Mouse (Mus musculus): Measurements from ENCODE around the gene Spi1. TPM values are rescaled to one million over a fixed set of nuclear protein-coding genes. Genes with fewer than 3 reads are reported as not detected.
"Not testable (repeated sequence)": the region's sequence is repeated elsewhere in the genome, so short reads cannot be mapped to it uniquely, and the experiment has no call there.

Gene Spi1
- total RNA-seq, 2 experiments from 2014 or later, result 48.5 to 60.5 TPM

DNA sequence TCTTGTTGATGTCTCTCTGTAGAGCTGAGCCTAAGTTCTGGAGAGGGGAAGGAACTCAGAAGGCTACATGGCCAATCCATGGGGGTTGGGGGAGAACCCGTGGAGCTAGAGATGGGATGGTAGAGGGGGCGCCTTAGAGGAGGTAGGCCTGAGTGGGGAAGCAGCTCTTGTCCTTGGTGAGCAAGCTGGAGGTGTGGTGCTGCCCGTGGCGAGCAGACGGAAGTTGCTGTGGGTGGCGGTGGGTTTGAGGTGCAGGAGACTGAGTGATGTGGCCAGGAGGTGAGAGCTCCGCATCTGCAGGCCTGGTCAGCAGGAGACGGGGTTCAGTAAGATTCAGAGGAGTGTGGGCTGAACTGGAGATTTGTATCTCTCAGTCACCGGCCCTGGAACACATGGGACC, 5.3 kb downstream of the Spi1 start:
- ATAC-seq (replicated peaks; ENCODE audit: low FRiP score, poor library complexity, severe bottlenecking), result no peak

- ATAC-seq (replicated peaks; ENCODE audit: low FRiP score, poor library complexity, severe bottlenecking), result no peak
Measured at GRCm38 (mm10) chr2:91088987-91089386, 6.8 kb downstream of the Spi1 start.

GRCm38 (mm10) chr2:91090208-91090607, 8.0 kb downstream of the Spi1 start:
- no peak for ATAC-seq (replicated peaks; ENCODE audit: low FRiP score, poor library complexity, severe bottlenecking)

- no peak for ATAC-seq (replicated peaks; ENCODE audit: low FRiP score, poor library complexity, severe bottlenecking)
Measured at GRCm38 (mm10) chr2:91090827-91091226, 8.6 kb downstream of the Spi1 start.

DNA sequence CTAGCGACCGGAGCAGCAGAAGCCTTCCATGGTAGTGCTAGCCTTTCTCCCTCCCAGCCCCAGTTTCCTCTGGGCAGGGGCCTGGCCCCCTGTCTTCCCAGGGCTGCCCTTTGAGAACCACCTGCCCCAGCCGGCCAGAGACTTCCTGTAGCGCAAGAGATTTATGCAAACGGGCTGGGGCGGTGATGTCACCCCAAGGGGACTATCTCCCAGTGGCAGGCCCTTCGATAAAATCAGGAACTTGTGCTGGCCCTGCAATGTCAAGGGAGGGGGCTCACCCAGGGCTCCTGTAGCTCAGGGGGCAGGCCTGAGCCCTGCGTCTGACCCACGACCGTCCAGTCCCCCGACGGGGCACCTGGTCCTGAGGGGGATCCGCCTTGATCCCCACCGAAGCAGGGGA, 14.3 kb downstream of the Spi1 start:
- no peak for ATAC-seq (replicated peaks; ENCODE audit: low FRiP score, poor library complexity, severe bottlenecking)

GRCm38 (mm10) chr2:91097015-91097414, 14.8 kb downstream of the Spi1 start:
- ATAC-seq (replicated peaks; ENCODE audit: low FRiP score, poor library complexity, severe bottlenecking), result no peak

GRCm38 (mm10) chr2:91098156-91098555, 16.0 kb downstream of the Spi1 start:
- ATAC-seq (replicated peaks; ENCODE audit: low FRiP score, poor library complexity, severe bottlenecking), result no peak

GRCm38 (mm10) chr2:91101124-91101740, 19.0 kb downstream of the Spi1 start:
- peak; percentile 89 for ATAC-seq (replicated peaks; ENCODE audit: low FRiP score, poor library complexity, severe bottlenecking)

DNA sequence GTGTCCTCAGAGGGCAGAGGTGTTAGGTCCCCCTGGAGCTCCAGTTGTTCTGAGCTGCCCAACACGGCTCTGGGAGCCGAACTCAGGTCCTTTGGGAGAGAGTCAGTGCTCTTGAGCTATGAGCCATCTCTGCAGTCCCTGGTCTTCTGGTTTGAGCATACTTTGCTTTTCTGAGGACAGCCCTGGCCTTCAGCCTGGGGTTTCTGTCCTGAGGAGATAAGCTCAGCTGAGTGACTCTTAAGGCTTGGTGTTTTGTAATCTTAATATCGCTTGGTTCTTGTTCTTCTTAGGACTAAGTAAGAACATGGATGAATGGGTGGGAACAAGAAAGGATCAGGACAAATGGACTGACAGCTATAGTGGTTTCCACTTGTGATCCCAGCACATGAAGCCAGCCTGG, 26.0 kb downstream of the Spi1 start:
- no peak for ATAC-seq (replicated peaks; ENCODE audit: low FRiP score, poor library complexity, severe bottlenecking)

DNA sequence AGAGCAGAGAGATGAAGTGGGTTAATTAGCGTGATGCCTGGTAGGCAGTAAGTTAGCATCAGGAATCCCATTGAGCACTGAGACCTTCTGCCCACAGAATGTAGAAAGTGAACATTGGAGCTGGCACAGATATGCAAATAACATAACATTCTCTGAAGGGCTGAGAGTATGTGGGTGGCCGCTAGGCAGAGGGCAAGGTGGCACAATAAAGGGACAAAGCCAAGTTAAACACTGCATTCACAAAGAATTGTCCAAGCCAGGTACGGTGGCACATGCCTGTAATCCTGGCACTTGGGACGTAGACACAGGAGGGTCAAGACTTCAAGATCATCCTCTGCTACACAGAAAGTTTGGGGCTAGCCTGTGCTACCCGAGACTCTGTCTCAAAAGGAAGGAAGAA, 27.1 kb downstream of the Spi1 start:
- no peak for ATAC-seq (replicated peaks; ENCODE audit: low FRiP score, poor library complexity, severe bottlenecking)

DNA sequence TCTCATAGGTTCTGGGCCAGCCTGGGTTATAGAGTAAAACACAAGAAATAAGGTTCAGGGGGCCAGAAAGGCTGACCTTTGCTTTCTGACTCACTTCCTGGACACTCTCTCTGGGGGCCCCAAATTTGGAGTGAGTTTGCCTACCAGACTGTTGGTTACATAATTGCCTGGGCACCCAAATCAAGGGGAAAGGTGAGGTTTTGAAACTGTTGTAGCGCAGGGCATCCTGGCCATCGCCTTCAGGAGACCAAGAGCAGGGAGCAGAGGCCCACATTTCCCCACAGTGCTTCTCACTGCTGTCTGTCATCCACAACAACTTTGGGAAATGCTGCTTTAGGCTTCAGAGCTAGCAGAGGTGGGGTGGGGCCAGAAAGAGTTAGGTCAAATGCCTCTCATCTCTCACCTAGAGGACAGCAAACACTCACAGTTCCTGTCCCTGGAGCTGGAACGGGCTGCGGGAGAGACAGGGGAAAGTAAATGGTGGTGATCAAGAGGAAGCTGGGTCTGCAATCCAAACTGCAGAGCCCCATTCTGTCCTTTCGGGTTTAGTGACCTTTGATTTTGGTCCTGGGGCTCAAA, 27.7 kb downstream of the Spi1 start:
- ATAC-seq (replicated peaks; ENCODE audit: low FRiP score, poor library complexity, severe bottlenecking), result no peak

GRCm38 (mm10) chr2:91110429-91110828, 28.2 kb downstream of the Spi1 start:
- ATAC-seq (replicated peaks; ENCODE audit: low FRiP score, poor library complexity, severe bottlenecking), result no peak

DNA sequence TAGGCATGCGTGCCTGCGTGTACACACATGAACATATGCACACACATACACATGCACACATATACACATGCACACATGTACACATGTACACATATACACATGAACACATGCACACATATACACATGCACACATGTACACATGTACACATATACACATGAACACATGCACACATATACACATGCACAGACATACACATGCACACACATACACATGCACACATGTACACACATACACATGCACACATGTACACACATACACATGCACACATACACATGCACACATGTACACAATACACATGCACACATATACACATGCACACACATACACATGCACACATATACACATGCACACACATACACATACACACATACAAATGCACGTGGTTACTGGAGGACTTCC, 29.6 kb downstream of the Spi1 start:
- ATAC-seq (replicated peaks; ENCODE audit: low FRiP score, poor library complexity, severe bottlenecking), result not testable (repeated sequence)

- no peak for ATAC-seq (replicated peaks; ENCODE audit: low FRiP score, poor library complexity, severe bottlenecking)
Measured at GRCm38 (mm10) chr2:91112491-91112890, 30.3 kb downstream of the Spi1 start.

- ATAC-seq (replicated peaks; ENCODE audit: low FRiP score, poor library complexity, severe bottlenecking), result no peak
Measured at GRCm38 (mm10) chr2:91113334-91113733, 31.1 kb downstream of the Spi1 start.

DNA sequence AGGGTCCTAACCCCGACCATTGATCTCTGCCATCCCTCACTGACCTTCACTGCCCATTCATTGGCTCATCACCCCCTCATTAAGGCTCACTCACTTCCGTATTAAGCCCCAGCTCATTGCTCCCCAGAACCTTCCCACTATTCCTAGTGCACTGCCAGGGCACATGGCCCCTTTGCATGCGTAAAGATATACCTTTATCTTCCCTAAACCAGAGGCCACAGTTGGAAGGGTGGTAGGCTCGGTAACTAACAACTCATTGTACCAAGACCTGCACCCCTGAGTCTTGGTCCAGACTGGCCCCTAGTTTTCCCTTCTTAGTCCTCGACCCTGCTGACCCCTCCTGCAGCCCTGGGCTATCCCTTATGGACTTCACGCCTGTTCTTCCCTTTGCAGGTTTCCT, 31.7 kb downstream of the Spi1 start:
- ATAC-seq (replicated peaks; ENCODE audit: low FRiP score, poor library complexity, severe bottlenecking), result no peak

GRCm38 (mm10) chr2:91114781-91115577, 32.8 kb downstream of the Spi1 start:
- no peak for ATAC-seq (replicated peaks; ENCODE audit: low FRiP score, poor library complexity, severe bottlenecking)

DNA sequence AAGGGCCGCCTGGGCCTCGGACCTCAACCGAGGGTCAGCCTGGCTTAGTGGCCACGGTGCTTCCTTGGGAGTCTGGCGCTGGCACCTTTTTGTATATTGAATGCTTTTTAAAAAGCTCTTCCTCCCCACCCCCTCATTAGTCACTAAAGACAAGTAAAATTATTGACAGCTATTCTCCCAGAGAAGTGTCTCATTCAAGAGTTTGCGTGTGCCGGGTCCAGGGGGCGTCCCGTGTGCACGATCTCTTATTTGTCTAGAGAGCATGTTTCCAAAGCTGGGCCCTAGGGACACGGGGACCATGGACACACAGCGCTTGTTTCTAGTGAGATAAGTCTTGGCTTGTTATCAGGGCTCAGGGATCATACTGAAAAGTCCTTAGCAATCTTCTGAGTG, 33.4 kb downstream of the Spi1 start:
- no peak for ATAC-seq (replicated peaks; ENCODE audit: low FRiP score, poor library complexity, severe bottlenecking)

DNA sequence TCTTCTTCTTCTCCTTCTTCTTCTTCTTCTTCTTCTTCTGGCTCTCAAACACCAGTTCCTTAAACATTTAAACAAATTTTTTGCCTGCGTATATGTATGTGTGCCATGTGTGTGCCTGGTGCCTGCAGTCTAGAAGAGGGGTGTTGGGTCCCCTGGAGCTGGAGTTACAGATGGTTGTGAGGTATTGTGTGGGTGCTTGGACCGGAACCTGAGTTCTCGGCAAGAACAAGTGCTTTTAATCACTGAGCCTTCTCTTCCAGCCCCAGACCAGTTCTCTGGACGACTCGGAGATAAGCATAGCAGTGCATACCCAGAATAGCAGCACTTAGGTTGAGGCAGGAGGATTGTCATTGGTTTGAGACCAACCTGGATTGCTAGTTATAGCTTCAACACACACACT, 34.7 kb downstream of the Spi1 start:
- no peak for ATAC-seq (replicated peaks; ENCODE audit: low FRiP score, poor library complexity, severe bottlenecking)

DNA sequence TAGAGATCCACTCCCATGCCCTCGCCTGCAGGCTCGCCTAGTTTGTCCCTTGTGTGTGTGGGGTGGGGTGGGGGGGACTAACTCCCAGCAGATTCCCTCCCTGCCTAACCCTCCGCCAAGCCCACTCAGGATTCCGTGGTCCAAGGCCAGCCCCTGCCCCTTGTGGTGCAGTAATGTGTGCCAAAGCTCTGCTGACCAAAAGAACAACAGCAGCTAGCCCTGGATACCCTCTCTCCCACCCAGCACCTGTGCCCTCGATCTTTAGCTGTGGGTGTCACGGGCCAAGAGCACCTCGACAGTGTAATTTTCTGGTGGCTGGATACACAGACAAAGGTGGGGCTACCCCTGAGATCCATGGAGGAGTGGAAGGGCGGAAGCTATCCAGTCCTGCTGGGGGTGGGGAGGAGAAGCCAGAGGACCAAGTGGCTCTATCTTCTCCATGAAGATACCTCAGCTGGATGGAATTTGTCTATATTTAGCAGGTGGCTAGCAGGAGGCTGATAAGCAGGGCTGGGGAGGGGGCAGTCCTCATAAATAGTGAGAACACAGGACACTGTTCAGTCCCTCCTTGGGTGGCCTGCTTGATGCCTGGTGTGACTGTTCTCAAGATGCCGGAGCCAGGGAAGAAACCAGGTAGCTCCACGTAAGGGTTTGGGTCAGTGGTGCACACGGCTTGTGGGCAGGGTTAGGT, 35.5 kb downstream of the Spi1 start, which contains the start of gene Mybpc3:
Mybpc3 (plus strand) TSS at position 560 of the 691 bp plus-strand sequence.
- ATAC-seq (replicated peaks; ENCODE audit: low FRiP score, poor library complexity, severe bottlenecking), result no peak

DNA sequence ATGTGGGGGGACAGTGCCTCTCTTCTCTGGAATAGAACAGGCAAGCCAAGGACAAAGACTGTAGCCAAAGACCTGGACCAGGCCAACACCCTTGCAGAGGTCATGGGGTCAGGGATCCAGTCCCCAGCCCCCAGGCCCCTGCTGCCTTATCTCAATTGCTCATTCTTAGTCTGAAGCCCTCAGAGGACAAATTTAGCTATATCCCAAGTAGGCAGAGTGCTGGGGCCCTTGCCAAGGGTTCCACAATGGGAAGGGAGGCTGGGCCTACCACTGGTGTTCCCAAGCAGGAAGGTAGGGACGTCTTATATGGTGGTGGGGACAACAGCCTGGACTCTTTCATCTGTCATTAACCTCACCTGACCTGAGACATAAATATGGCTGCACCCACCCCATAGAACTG, 36.5 kb downstream of the Spi1 start:
- no peak for ATAC-seq (replicated peaks; ENCODE audit: low FRiP score, poor library complexity, severe bottlenecking)

All from erythroblast, adult 5-6 weeks (primary cell).